Mouse (Mus musculus): ENCODE measurements at regions not wholly inside any gene's neighbourhood (a gene's known extent, or its start where the extent isn't known, plus 50 kb on each side); places are given as distances from the start of the nearest gene placed in this dataset.

- no peak for TF ChIP-seq ZNF384 (IDR thresholded peaks at IDR 0.05; ENCODE audit: low read depth, low read length)
- TF ChIP-seq CTCF (IDR thresholded peaks at IDR 0.05 in 2 of 3, conservative IDR thresholded peaks at IDR 0.05 in 1 of 3; ENCODE audit: control insufficient read depth in 1 of 3, insufficient read depth in 1 of 3, low read depth in 2 of 3, low read length in 3 of 3, poor library complexity in 1 of 3, severe bottlenecking in 1 of 3) = no peak
- no peak for TF ChIP-seq NELFE (IDR thresholded peaks at IDR 0.05; ENCODE audit: low read depth, low read length)
- no peak for TF ChIP-seq ELF1 (IDR thresholded peaks at IDR 0.05; ENCODE audit: low read depth, low read length)
- TF ChIP-seq TAL1 (IDR thresholded peaks at IDR 0.05; ENCODE audit: low read length) = no peak
- no peak for TF ChIP-seq EP300 (IDR thresholded peaks at IDR 0.05; ENCODE audit: low read depth in 1 of 2, low read length in 2 of 2)
- TF ChIP-seq HCFC1 (IDR thresholded peaks at IDR 0.05; ENCODE audit: low read depth, low read length) = no peak
- TF ChIP-seq MAZ (IDR thresholded peaks at IDR 0.05; ENCODE audit: low read depth, low read length) = no peak
- TF ChIP-seq NRF1 (IDR thresholded peaks at IDR 0.05; ENCODE audit: insufficient read depth, low read depth, low read length, poor library complexity, severe bottlenecking) = no peak
- no peak for TF ChIP-seq SIN3A (IDR thresholded peaks at IDR 0.05; ENCODE audit: low read length)
- no peak for TF ChIP-seq KAT2A (conservative IDR thresholded peaks at IDR 0.05; ENCODE audit: low read depth, low read length)
- TF ChIP-seq GATA1 (IDR thresholded peaks at IDR 0.05; ENCODE audit: low read depth, low read length) = no peak
- TF ChIP-seq MAFK (IDR thresholded peaks at IDR 0.05; ENCODE audit: borderline replicate concordance, low read depth, low read length) = no peak
These were observed 488.3 kb upstream of the Dab2 start for GRCm38 (mm10) chr15:5811154-5811732.

All from MEL (cell line).